Mouse (Mus musculus): Measurements from ENCODE around the gene Mark3. TPM values are rescaled to one million over a fixed set of nuclear protein-coding genes. Genes with fewer than 3 reads are reported as not detected.

Mark3 gene
- 14.7 TPM for polyA plus RNA-seq (2017; shearing (Covaris generic))

DNA sequence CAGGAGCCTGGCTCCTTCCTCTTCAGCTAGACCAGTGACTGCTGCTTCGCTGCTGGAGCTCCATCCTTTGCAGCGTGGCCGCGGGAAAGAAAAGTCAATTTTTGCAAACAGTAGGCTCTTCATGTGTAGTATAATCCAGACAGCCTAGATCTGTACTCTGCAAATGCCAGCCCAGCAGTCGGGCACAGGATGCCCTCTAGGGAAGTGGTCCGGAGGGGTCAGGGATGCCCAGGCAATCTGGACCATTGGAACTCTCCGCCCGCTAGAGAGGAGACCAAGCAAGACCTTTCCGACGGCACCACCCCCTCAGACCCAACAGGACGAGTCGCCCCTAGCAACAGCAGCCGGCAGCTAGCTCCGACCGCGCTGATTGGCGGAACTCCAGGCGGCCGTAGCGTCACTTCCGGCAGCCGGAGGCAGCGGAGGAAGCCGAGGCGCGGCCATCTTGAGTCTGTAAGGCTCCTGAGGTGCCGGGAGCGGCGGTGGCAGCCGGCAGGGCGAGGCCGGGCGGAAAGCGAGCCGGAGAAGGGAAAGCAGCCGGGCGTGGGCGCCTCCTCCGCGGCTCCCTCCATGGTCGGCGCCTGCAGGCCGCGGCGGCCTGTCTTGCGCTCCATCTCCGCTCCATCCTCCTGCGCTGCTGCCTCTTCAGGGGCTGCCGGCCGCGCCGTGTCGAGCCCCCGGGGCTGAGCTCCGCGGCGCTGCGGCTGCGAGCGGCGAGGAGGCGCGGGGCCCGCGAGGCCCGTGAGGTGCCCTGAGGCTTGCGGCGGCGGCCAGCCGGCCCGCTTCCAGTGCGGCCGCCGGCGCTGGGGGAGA lies at the start of gene Mark3:
Mark3 (plus strand) TSS at position 450 of the 813 bp plus-strand sequence.

GRCm38 (mm10) chr12:111537796-111538291 lies 36.5 kb upstream of the Mark3 start, which contains the start of gene Eif5:
Gene Eif5, plus strand, starts transcription at chr12:111538016.

DNA sequence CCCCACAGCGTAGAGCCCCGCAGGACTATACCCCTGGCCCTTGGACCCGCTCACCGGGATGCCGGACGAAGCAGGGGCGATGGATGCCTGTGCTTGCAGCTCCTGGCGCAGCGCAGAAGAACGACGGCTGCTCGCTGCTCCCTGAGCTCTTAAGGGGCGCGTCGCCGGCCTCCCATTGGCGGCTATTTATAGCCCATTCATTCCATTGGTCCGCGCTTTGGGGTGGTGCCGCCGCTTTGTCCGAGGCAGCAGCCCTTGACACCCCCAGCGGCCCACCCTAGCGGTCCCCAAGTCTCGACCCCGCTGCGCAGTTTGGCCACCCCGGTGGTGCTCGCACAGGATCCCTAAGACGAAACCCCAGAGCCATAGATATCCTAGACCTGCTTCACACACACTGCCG lies 97.9 kb downstream of the Mark3 start, which contains the start of gene Ckb:
Ckb (minus strand) TSS at position 163 of the 400 bp plus-strand sequence.

GRCm38 (mm10) chr12:111677882-111678669 lies 103.8 kb downstream of the Mark3 start, which contains the start of gene Trmt61a:
Gene Trmt61a, plus strand, starts transcription at chr12:111678105.

Other genes starting within 250 kb of the Mark3 start
- gene Cdc42bpb, start 196.8 kb upstream of the Mark3 start, polyA plus RNA-seq (2017; shearing (Covaris generic)) = 0.15 TPM
- gene Lbhd2, start 167.7 kb upstream of the Mark3 start, polyA plus RNA-seq (2017; shearing (Covaris generic)) = not detected
- 0.41 TPM for gene Exoc3l4, start 157.5 kb upstream of the Mark3 start, polyA plus RNA-seq (2017; shearing (Covaris generic))
- gene Tnfaip2, start 132.1 kb upstream of the Mark3 start, polyA plus RNA-seq (2017; shearing (Covaris generic)) = 0.65 TPM
- not detected for gene Gm266, start 88.7 kb upstream of the Mark3 start, polyA plus RNA-seq (2017; shearing (Covaris generic))
- 222 TPM for gene Eif5, start 36.5 kb upstream of the Mark3 start, polyA plus RNA-seq (2017; shearing (Covaris generic))
- 57.8 TPM for gene Ckb, start 97.8 kb downstream of the Mark3 start, polyA plus RNA-seq (2017; shearing (Covaris generic))
- gene Trmt61a, start 103.6 kb downstream of the Mark3 start, polyA plus RNA-seq (2017; shearing (Covaris generic)) = 19.8 TPM
- 46.0 TPM for gene Bag5, start 138.7 kb downstream of the Mark3 start, polyA plus RNA-seq (2017; shearing (Covaris generic))
- 54.1 TPM for gene Apopt1, start 138.7 kb downstream of the Mark3 start, polyA plus RNA-seq (2017; shearing (Covaris generic))
- gene Klc1, start 184.3 kb downstream of the Mark3 start, polyA plus RNA-seq (2017; shearing (Covaris generic)) = 23.4 TPM
- 5.6 TPM for gene Xrcc3, start 239.3 kb downstream of the Mark3 start, polyA plus RNA-seq (2017; shearing (Covaris generic))
- gene Zfyve21, start 239.6 kb downstream of the Mark3 start, polyA plus RNA-seq (2017; shearing (Covaris generic)) = 9.8 TPM